Mouse (Mus musculus): ENCODE data around the gene Cd19.

DNA sequence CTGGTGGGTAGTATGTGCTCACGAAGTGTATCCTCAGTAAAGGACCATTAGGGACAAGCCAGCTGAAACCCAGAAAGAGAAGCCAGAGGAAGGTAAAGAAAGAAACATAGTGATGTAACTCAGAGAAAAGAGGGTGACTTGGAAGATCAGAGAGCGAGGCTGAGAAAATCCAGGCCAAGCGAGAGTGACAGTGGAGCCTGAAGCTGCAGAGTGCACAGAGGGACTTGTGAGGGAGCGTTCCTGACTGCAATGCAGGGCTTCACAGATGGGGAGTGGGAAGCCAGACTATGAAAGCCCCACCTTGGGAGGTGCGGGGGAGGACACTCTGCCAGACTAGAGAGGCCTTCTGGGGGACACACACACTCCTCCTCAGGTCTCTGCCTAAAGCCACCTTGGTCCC, 43.5 kb upstream of the Cd19 start:
- TF ChIP-seq CTCF (IDR thresholded peaks at IDR 0.05; ENCODE audit: low read depth, low read length) (no peak), POLR2A (IDR thresholded peaks at IDR 0.05; ENCODE audit: extremely low read depth, insufficient read depth, low read length) (no peak)
